Mouse (Mus musculus) embryonic facial prominence, embryonic 14.5 days (tissue): ENCODE results near the gene Fam196a. TPM values are rescaled to one million over a fixed set of nuclear protein-coding genes. Genes with fewer than 3 reads are reported as not detected.
A peak's percentile ranks its signal among the peaks of the same experiment; 100 is the strongest.

Source experiments
- ATAC-seq: fragments of 200-750 bp; cut with Nextera tagmentation; 2 replicates; pipeline ENCODE4 v1.8.0; 2017; ENCODE audit warnings: low read depth, moderate number of reproducible peaks, moderate TSS enrichment
- DNase-seq: peaks from one replicate; pipeline ENCODE4 v3.0.0-alpha.2; 2015; ENCODE audit warnings: low spot score
- H3K27ac ChIP-seq: fragments of 300-500 bp; sonication (generic); replicated peaks from 2 replicates; pipeline ENCODE4 v1.5.1; 2014; ENCODE audit warnings: low read depth, mild to moderate bottlenecking, low read length, moderate library complexity
- H3K27me3 ChIP-seq: fragments of 300-500 bp; sonication (generic); replicated peaks from 2 replicates; pipeline ENCODE4 v1.6.1; 2014; ENCODE audit warnings: low read length; ENCODE audit not compliant: control insufficient read depth, insufficient read depth
- H3K36me3 ChIP-seq: fragments of 300-500 bp; sonication (generic); 2 replicates; pipeline ENCODE4 v1.6.1; 2014; ENCODE audit warnings: low read length, mixed read lengths; ENCODE audit not compliant: control insufficient read depth, insufficient read depth
- H3K4me1 ChIP-seq: fragments of 300-500 bp; sonication (generic); 2 replicates; pipeline ENCODE4 v1.6.1; 2014; ENCODE audit warnings: antibody characterized with exemption, low read length; ENCODE audit not compliant: control insufficient read depth, insufficient read depth
- H3K4me2 ChIP-seq: fragments of 300-500 bp; sonication (generic); 2 replicates; pipeline ENCODE4 v1.6.1; 2014; ENCODE audit warnings: low read depth, mild to moderate bottlenecking, low read length, moderate library complexity, mixed read lengths
- H3K4me3 ChIP-seq: fragments of 300-500 bp; sonication (generic); 2 replicates; pipeline ENCODE4 v1.5.1; 2014; ENCODE audit warnings: low read depth, mild to moderate bottlenecking, low read length
- H3K9ac ChIP-seq: fragments of 300-500 bp; sonication (generic); 2 replicates; pipeline ENCODE4 v1.6.1; 2014; ENCODE audit warnings: low read depth, mild to moderate bottlenecking, low read length, moderate library complexity, mixed read lengths
- H3K9me3 ChIP-seq: fragments of 300-500 bp; sonication (generic); 2 replicates; pipeline ENCODE4 v1.6.1; 2016; ENCODE audit warnings: low read length; ENCODE audit not compliant: control insufficient read depth
- WGBS: fragments of 180-500 bp; shearing (Covaris S2); extraction: QIAGEN DNeasy Blood & Tissue Kit; methylation state at CpG from one replicate; pipeline ENCODE4 v1.1.7; 2014; 5-methylcytosine and 5-hydroxymethylcytosine counted together
- polyA plus RNA-seq: library from polyadenylated mRNA; unstranded; fragments of >200 nt; fragmentation: Nextera tagmentation; extraction: Ambion mirVana; gene quantifications from 2 replicates; pipeline ENCODE4 v1.2.1, GENCODE M21; 2014

Gene Fam196a
- polyA plus RNA-seq, 1 experiment from 2014 or later: 2.6 TPM

GRCm38 (mm10) chr7:134878985-134879384 lies 59.2 kb downstream of the Fam196a start:
- no peaks in the 10 kb centered on the region for H3K4me1 ChIP-seq
- DNase-seq: no peak
- no peak overlapping the region for H3K4me2 ChIP-seq
- H3K36me3 ChIP-seq: peaks cover 41% of the 10 kb centered on the region
- H3K27me3 ChIP-seq: no peaks in the 10 kb centered on the region
- no peak overlapping the region for H3K27ac ChIP-seq
- no peak overlapping the region for H3K4me3 ChIP-seq
- 74% methylated on average over 6 of the region's 6 CpGs for WGBS
- H3K9me3 ChIP-seq: no peaks in the 10 kb centered on the region
- H3K9ac ChIP-seq: no peak overlapping the region
- ATAC-seq: no peak

GRCm38 (mm10) chr7:134872981-134873380 lies 65.2 kb downstream of the Fam196a start:
- no peak for ATAC-seq

GRCm38 (mm10) chr7:134872511-134872910 lies 65.7 kb downstream of the Fam196a start:
- ATAC-seq: no peak
- no peak overlapping the region for H3K4me2 ChIP-seq
- H3K9me3 ChIP-seq: no peaks in the 10 kb centered on the region
- H3K27ac ChIP-seq: no peak overlapping the region
- no peaks in the 10 kb centered on the region for H3K4me1 ChIP-seq
- H3K9ac ChIP-seq: no peak overlapping the region
- no peaks in the 10 kb centered on the region for H3K27me3 ChIP-seq
- no peak overlapping the region for H3K4me3 ChIP-seq
- no peak for DNase-seq
- H3K36me3 ChIP-seq: peaks cover 33% of the 10 kb centered on the region; the same call in 1 of the 2 replicates
- WGBS: 80% methylated on average over 3 of the region's 3 CpGs

More at GRCm38 (mm10) chr7:134872981-134873380, 65.2 kb downstream of the Fam196a start:
- no peak overlapping the region for H3K27ac ChIP-seq
- H3K4me1 ChIP-seq: no peaks in the 10 kb centered on the region
- H3K4me3 ChIP-seq: no peak overlapping the region
- H3K4me2 ChIP-seq: no peak overlapping the region
- 93% methylated on average over 7 of the region's 7 CpGs for WGBS
- H3K36me3 ChIP-seq: peaks cover 35% of the 10 kb centered on the region; the same call in 1 of the 2 replicates
- no peak for DNase-seq
- H3K27me3 ChIP-seq: no peaks in the 10 kb centered on the region
- H3K9me3 ChIP-seq: no peaks in the 10 kb centered on the region
- H3K9ac ChIP-seq: no peak overlapping the region

GRCm38 (mm10) chr7:134864175-134864574 lies 74.1 kb downstream of the Fam196a start:
- WGBS: 77% methylated on average over 2 of the region's 2 CpGs
- no peak overlapping the region for H3K9ac ChIP-seq
- DNase-seq: peak; percentile 79
- no peaks in the 10 kb centered on the region for H3K9me3 ChIP-seq
- no peak overlapping the region for H3K27ac ChIP-seq
- no peak overlapping the region for H3K4me2 ChIP-seq
- peaks cover 15% of the 10 kb centered on the region; the same call in 1 of the 2 replicates for H3K36me3 ChIP-seq
- no peak overlapping the region for H3K4me3 ChIP-seq
- no peaks in the 10 kb centered on the region for H3K4me1 ChIP-seq
- H3K27me3 ChIP-seq: no peaks in the 10 kb centered on the region
- no peak for ATAC-seq

- ATAC-seq (no peak), DNase-seq (no peak)
- WGBS: 85% methylated on average over 6 of the region's 6 CpGs
- H3K9ac ChIP-seq: no peak overlapping the region
- H3K36me3 ChIP-seq: peaks cover 15% of the 10 kb centered on the region; the same call in 1 of the 2 replicates
- no peaks in the 10 kb centered on the region for H3K4me1 ChIP-seq
- no peaks in the 10 kb centered on the region for H3K27me3 ChIP-seq
- H3K9me3 ChIP-seq: no peaks in the 10 kb centered on the region
- H3K4me2 ChIP-seq: no peak overlapping the region
- no peak overlapping the region for H3K27ac ChIP-seq
- H3K4me3 ChIP-seq: no peak overlapping the region
These were observed 76.2 kb downstream of the Fam196a start for GRCm38 (mm10) chr7:134862000-134862399.

GRCm38 (mm10) chr7:134842751-134843150 lies 95.5 kb downstream of the Fam196a start:
- Histone ChIP-seq H3K9ac (no peak overlapping the region), H3K4me1 (no peaks in the 10 kb centered on the region), H3K9me3 (no peaks in the 10 kb centered on the region), H3K27me3 (no peaks in the 10 kb centered on the region), H3K27ac (no peak overlapping the region), H3K4me2 (no peak overlapping the region), H3K36me3 (no peaks in the 10 kb centered on the region; the same call in 1 of the 2 replicates), H3K4me3 (no peak overlapping the region)
- DNase-seq: no peak
- 87% methylated on average over 4 of the region's 4 CpGs for WGBS
- no peak for ATAC-seq

GRCm38 (mm10) chr7:134840066-134840465 lies 98.2 kb downstream of the Fam196a start:
- no peak overlapping the region for H3K4me3 ChIP-seq
- no peak overlapping the region for H3K27ac ChIP-seq
- no peaks in the 10 kb centered on the region for H3K4me1 ChIP-seq
- H3K9me3 ChIP-seq: no peaks in the 10 kb centered on the region
- no peak for DNase-seq
- H3K4me2 ChIP-seq: no peak overlapping the region
- WGBS: 95% methylated on average over 2 of the region's 2 CpGs
- no peak for ATAC-seq
- no peak overlapping the region for H3K9ac ChIP-seq
- no peaks in the 10 kb centered on the region for H3K27me3 ChIP-seq
- peaks cover 3% of the 10 kb centered on the region; the same call in 1 of the 2 replicates for H3K36me3 ChIP-seq
